Mouse (Mus musculus) midbrain, embryonic 11.5 days (tissue): ENCODE data around the gene Gxylt1. TPM values are rescaled to one million over a fixed set of nuclear protein-coding genes. Genes with fewer than 3 reads are reported as not detected.

Source experiments
- ATAC-seq: fragments of 200-750 bp; cut with Nextera tagmentation; 2 replicates; pipeline ENCODE4 v1.8.0; 2017; ENCODE audit warnings: moderate TSS enrichment, moderate library complexity; ENCODE audit not compliant: low FRiP score
- DNase-seq: peaks from one replicate; pipeline ENCODE4 v3.0.0; 2015; ENCODE audit warnings: low spot score; ENCODE audit errors: missing footprints
- H3K27ac ChIP-seq: fragments of 300-500 bp; sonication (generic); 2 replicates; pipeline ENCODE4 v1.5.1; 2014; ENCODE audit warnings: low read depth, low read length
- H3K27me3 ChIP-seq: fragments of 300-500 bp; sonication (generic); 2 replicates; pipeline ENCODE4 v1.6.1; 2014; ENCODE audit warnings: mild to moderate bottlenecking, low read length, moderate library complexity, mixed read lengths; ENCODE audit not compliant: control insufficient read depth, insufficient read depth
- H3K36me3 ChIP-seq: fragments of 300-500 bp; sonication (generic); 2 replicates; pipeline ENCODE4 v1.6.1; 2014; ENCODE audit warnings: mild to moderate bottlenecking, low read length, moderate library complexity, mixed read lengths; ENCODE audit not compliant: control insufficient read depth, insufficient read depth
- H3K4me1 ChIP-seq: fragments of 300-500 bp; sonication (generic); 2 replicates; pipeline ENCODE4 v1.6.1; 2014; ENCODE audit warnings: low read length; ENCODE audit not compliant: control insufficient read depth, insufficient read depth
- H3K4me2 ChIP-seq: fragments of 300-500 bp; sonication (generic); 2 replicates; pipeline ENCODE4 v1.6.1; 2014; ENCODE audit warnings: mild to moderate bottlenecking, moderate library complexity
- H3K4me3 ChIP-seq: fragments of 300-500 bp; sonication (generic); 2 replicates; pipeline ENCODE4 v1.5.1; 2014; ENCODE audit warnings: low read depth, low read length
- H3K9ac ChIP-seq: fragments of 300-500 bp; sonication (generic); 2 replicates; pipeline ENCODE4 v1.6.1; 2014; ENCODE audit warnings: low read length
- H3K9me3 ChIP-seq: fragments of 300-500 bp; sonication (generic); 2 replicates; pipeline ENCODE4 v1.6.1; 2016; ENCODE audit warnings: low read length; ENCODE audit not compliant: control insufficient read depth
- WGBS: fragments of 180-500 bp; shearing (Covaris S2); extraction: QIAGEN DNeasy Blood & Tissue Kit; methylation state at CpG from one replicate; pipeline ENCODE4 v1.1.7; 2014; 5-methylcytosine and 5-hydroxymethylcytosine counted together
- polyA plus RNA-seq: library from polyadenylated mRNA; unstranded; fragments of >200 nt; fragmentation: Nextera tagmentation; extraction: Ambion mirVana; gene quantifications from 2 replicates; pipeline ENCODE4 v1.2.1, GENCODE M21; 2014

Gxylt1 gene
- polyA plus RNA-seq, 1 experiment from 2014 or later = 11.4 TPM

DNA sequence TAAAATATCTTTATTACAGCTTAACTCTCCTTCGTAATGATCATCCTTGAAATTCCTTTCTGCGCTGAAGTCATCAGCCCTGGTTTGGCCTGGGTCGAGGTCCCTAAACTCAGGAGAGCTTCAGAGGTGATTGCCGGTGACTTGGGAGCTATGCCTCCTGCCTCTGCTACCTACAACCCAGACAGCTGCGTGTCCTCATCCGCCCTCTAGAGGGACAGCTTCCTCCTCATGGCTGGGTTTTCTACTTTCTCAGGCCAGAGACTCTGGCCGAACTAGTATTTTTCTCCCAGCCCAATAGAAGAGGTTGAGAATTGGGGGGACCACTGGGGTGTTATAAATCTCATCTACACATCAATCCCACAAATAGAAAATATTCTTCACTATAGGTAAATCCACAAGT lies 52.5 kb downstream of the Gxylt1 start:
- no peaks in the 10 kb centered on the region for H3K4me1 ChIP-seq
- H3K9ac ChIP-seq = no peak overlapping the region
- H3K9me3 ChIP-seq = no peaks in the 10 kb centered on the region
- no peak overlapping the region for H3K4me3 ChIP-seq
- H3K27me3 ChIP-seq = no peaks in the 10 kb centered on the region
- H3K36me3 ChIP-seq = no peaks in the 10 kb centered on the region
- H3K4me2 ChIP-seq = no peak overlapping the region
- ATAC-seq (no peak), DNase-seq (no peak)
- 61% methylated on average over 7 of the region's 7 CpGs for WGBS
- no peak overlapping the region for H3K27ac ChIP-seq

DNA sequence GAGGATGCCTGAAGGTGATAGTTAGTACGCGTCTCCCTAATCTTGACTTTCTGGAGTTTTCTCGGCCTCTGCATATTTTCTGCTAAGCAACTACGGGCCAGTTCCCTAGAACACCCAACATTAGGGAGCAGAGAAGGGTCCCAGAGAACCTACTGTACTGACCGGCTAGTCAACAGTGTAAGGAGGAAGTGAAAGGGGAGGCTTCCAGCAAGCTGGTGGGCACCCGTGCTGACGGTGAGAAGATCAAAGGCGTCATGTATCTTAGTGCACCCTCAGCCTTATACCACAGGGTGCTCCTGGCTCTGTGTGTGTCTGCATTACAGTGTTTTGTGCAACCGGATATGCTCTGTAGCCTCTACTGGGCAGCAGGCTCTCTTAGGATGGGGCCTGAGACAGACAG lies 62.4 kb downstream of the Gxylt1 start:
- Histone ChIP-seq H3K4me3 (no peak overlapping the region), H3K27me3 (no peaks in the 10 kb centered on the region), H3K9ac (no peak overlapping the region), H3K27ac (no peak overlapping the region), H3K36me3 (no peaks in the 10 kb centered on the region), H3K4me1 (no peaks in the 10 kb centered on the region), H3K4me2 (no peak overlapping the region), H3K9me3 (no peaks in the 10 kb centered on the region)
- ATAC-seq (no peak), DNase-seq (no peak)
- 90% methylated on average over 9 of the region's 9 CpGs for WGBS

DNA sequence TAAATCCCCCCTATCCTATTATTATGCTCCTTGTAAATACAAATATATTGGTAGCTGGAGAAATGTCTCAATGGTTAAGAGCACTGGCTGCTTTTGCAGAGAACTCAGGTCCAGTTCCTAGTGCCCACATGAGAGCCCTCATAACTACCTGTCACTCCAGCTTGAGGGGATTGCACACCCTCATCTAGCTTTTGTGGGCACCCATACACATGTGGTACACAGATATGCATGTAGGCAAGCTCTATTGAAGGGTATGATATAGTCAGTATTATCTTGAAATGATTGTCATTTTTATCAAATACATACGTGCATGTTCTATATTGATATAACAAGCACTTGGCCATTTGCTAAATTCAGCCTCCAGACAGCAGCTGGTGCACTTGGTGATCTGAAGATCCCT lies 70.1 kb downstream of the Gxylt1 start:
- no peaks in the 10 kb centered on the region for H3K4me1 ChIP-seq
- H3K9me3 ChIP-seq = no peaks in the 10 kb centered on the region
- H3K27ac ChIP-seq = no peak overlapping the region
- no peak overlapping the region for H3K9ac ChIP-seq
- H3K27me3 ChIP-seq = no peaks in the 10 kb centered on the region
- ATAC-seq (no peak), DNase-seq (no peak)
- no peaks in the 10 kb centered on the region for H3K36me3 ChIP-seq
- WGBS = 94% methylated on average over 1 of the region's 1 CpGs
- no peak overlapping the region for H3K4me2 ChIP-seq
- no peak overlapping the region for H3K4me3 ChIP-seq

DNA sequence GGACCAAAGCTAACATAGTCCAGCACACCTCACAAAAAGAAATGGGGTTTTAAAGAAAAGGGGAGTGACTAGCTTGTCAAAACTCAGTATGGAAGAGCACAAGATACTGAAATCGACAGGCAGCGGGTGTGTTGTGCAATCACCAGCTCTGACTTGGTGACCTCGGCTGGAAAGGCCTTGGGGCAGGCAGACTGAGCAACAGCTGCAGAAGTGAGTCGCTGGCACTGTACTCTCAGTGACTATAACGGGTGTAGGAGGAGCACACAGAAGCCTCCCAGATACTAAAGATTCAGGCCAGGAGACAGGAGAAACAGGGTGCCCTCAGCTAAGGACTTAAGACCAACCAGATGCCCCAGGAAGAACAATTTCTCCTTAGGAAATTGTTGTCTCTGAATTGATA lies 73.0 kb downstream of the Gxylt1 start:
- Histone ChIP-seq H3K9me3 (no peaks in the 10 kb centered on the region), H3K4me3 (no peak overlapping the region), H3K27ac (no peak overlapping the region), H3K9ac (no peak overlapping the region), H3K4me1 (no peaks in the 10 kb centered on the region), H3K4me2 (no peak overlapping the region), H3K27me3 (no peaks in the 10 kb centered on the region), H3K36me3 (no peaks in the 10 kb centered on the region)
- WGBS = 83% methylated on average over 5 of the region's 5 CpGs
- DNase-seq (no peak), ATAC-seq (no peak)

DNA sequence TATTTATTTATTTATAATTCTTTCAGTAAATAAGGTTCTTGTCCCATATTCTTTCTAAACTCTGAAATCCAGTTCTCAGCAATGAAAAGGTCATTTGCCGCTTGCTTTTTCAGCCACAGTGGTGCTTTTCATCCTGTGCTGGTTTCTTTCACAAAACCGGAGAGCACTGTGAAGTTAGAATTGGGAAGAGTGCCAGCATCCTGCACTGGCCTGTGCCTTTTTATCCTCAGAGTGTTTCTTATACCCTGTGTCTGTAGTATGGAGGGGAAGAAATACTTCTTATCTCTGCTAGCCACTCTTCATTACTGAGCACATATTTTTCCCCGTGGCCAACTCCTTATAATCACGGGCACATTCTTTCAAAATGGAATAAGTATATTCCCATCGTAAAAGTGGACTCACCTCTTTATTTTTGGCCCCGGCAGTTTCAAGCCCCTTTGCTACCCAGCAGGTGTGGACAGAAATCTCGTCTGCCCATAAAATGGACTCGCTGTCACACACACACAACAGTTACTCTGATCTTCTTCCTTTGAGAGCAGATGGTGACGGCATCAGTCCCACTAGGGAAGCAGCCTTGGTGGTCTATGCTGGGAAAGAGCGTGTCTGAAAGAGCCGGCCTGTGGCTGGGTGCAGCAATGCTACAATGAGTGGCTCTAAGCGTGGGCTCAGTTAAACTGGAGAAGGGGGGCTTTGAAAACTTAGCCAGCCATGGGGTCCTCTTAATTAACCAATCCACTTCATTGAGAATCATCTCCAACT lies 83.4 kb downstream of the Gxylt1 start:
- WGBS = 78% methylated on average over 12 of the region's 12 CpGs
- Histone ChIP-seq H3K9ac (no peak overlapping the region), H3K4me2 (no peak overlapping the region), H3K27me3 (no peaks in the 10 kb centered on the region), H3K27ac (no peak overlapping the region), H3K36me3 (no peaks in the 10 kb centered on the region), H3K4me1 (no peaks in the 10 kb centered on the region), H3K9me3 (no peaks in the 10 kb centered on the region), H3K4me3 (no peak overlapping the region)
- ATAC-seq (no peak), DNase-seq (no peak)

Other genes with a start within 250 kb of the Gxylt1 start
- gene Yaf2, start 61.8 kb upstream of the Gxylt1 start, polyA plus RNA-seq = 127 and 131 TPM in 2 replicates
- 163 and 179 TPM in 2 replicates for gene Zcrb1, start 123.2 kb upstream of the Gxylt1 start, polyA plus RNA-seq
- 62.5 and 66.3 TPM in 2 replicates for gene Pphln1, start 123.2 kb upstream of the Gxylt1 start, polyA plus RNA-seq